Mouse (Mus musculus) forebrain, embryonic 11.5 days (tissue): ENCODE measurements around the gene Cdc14a. TPM values are rescaled to one million over a fixed set of nuclear protein-coding genes. Genes with fewer than 3 reads are reported as not detected.

Experiments used
- ATAC-seq: fragments of 200-750 bp; cut with Nextera tagmentation; replicated peaks from 2 replicates; pipeline ENCODE4 v1.8.0; 2017; ENCODE audit warnings: moderate TSS enrichment; ENCODE audit not compliant: low FRiP score
- DNase-seq: peaks from one replicate; pipeline ENCODE4 v3.0.0-alpha.2; 2017; ENCODE audit warnings: low spot score
- H3K27ac ChIP-seq: fragments of 300-500 bp; sonication (generic); 2 replicates; pipeline ENCODE4 v1.5.1; 2014; ENCODE audit warnings: low read depth, low read length
- H3K27me3 ChIP-seq: fragments of 300-500 bp; sonication (generic); 2 replicates; pipeline ENCODE4 v1.6.1; 2014; ENCODE audit warnings: mild to moderate bottlenecking, low read length, mixed read lengths; ENCODE audit not compliant: control insufficient read depth, insufficient read depth
- H3K36me3 ChIP-seq: fragments of 300-500 bp; sonication (generic); 2 replicates; pipeline ENCODE4 v1.6.1; 2014; ENCODE audit warnings: mild to moderate bottlenecking, low read length, moderate library complexity, mixed read lengths; ENCODE audit not compliant: control insufficient read depth, insufficient read depth
- H3K4me1 ChIP-seq: fragments of 300-500 bp; sonication (generic); replicated peaks from 2 replicates; pipeline ENCODE4 v1.6.1; 2014; ENCODE audit warnings: low read length, mixed read lengths; ENCODE audit not compliant: control insufficient read depth, insufficient read depth
- H3K4me2 ChIP-seq: fragments of 300-500 bp; sonication (generic); 2 replicates; pipeline ENCODE4 v1.6.1; 2014; ENCODE audit warnings: low read depth, mild to moderate bottlenecking, low read length, moderate library complexity, mixed read lengths; ENCODE audit not compliant: severe bottlenecking
- H3K4me3 ChIP-seq: fragments of 300-500 bp; sonication (generic); 2 replicates; pipeline ENCODE4 v1.5.1; 2014; ENCODE audit warnings: low read depth, low read length
- H3K9ac ChIP-seq: fragments of 300-500 bp; sonication (generic); 2 replicates; pipeline ENCODE4 v1.6.1; 2014; ENCODE audit warnings: low read length
- H3K9me3 ChIP-seq: fragments of 300-500 bp; sonication (generic); 2 replicates; pipeline ENCODE4 v1.6.1; 2016; ENCODE audit warnings: low read length, mixed read lengths; ENCODE audit not compliant: control insufficient read depth
- WGBS: fragments of 180-500 bp; shearing (Covaris S2); extraction: QIAGEN DNeasy Blood & Tissue Kit; methylation state at CpG from one replicate; pipeline ENCODE4 v1.1.7; 2014; 5-methylcytosine and 5-hydroxymethylcytosine counted together
- polyA plus RNA-seq: library from polyadenylated mRNA; unstranded; fragments of >200 nt; fragmentation: Nextera tagmentation; extraction: Ambion mirVana; gene quantifications from 2 replicates; pipeline ENCODE4 v1.2.1, GENCODE M21; 2014

Gene Cdc14a
- polyA plus RNA-seq, 1 experiment from 2014 or later, result 23.0 TPM

GRCm38 (mm10) chr3:116327616-116328004 is 96.2 kb downstream of the Cdc14a start:
- Histone ChIP-seq H3K4me1 (0 out of 2 replicates have a peak, but pooled peaks cover 2% of the 10 kb centered on the region), H3K27me3 (no peaks in the 10 kb centered on the region), H3K9ac (no peak overlapping the region), H3K27ac (no peak overlapping the region), H3K4me2 (no peak overlapping the region), H3K9me3 (no peaks in the 10 kb centered on the region), H3K36me3 (no peaks in the 10 kb centered on the region; the same call in 1 of the 2 replicates), H3K4me3 (no peak overlapping the region)
- DNase-seq, result no peak
- 0 out of 2 replicates have a peak, but pooled peaks have one; percentile 6 for ATAC-seq
- 50% methylated on average over 10 of the region's 10 CpGs for WGBS

DNA sequence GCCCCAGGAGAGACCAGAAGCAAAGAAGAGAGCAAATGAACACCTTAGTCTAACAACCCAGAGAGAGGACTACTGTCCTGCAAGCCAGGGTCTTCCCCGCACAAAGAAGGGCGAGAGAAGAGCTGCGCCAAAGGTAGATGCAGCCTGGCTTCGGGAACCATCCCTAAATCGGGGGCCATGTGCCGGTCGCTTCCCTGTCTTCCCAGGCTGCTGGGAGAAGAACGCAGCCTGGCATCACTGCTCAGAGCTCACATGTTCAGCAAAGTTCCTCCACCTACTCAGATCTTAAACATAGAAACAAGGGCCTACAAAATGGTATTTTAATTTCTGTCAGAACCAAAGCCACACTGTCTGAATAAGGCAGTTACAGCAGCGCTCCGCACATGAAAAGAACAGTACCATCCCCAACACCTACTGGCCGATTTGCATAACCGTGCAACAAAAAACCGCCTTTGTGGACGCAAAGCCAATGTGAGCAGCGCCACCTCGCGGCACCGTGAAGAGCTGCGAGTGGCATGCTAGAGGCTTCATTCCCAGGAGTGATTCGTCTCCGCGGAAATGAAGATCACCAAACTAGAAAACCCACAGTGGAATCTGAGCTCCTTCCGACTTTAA is 96.7 kb downstream of the Cdc14a start:
- Histone ChIP-seq H3K4me3 (no peak overlapping the region), H3K9ac (peak overlapping the region; percentile 47), H3K36me3 (no peaks in the 10 kb centered on the region; the same call in 1 of the 2 replicates), H3K4me2 (peak overlapping the region; percentile 41), H3K4me1 (0 out of 2 replicates have a peak, but pooled peaks cover 2% of the 10 kb centered on the region), H3K9me3 (no peaks in the 10 kb centered on the region), H3K27me3 (no peaks in the 10 kb centered on the region), H3K27ac (no peak overlapping the region)
- ATAC-seq (peak; percentile 55), DNase-seq (peak; percentile 88)
- 7% methylated on average over 23 of the region's 23 CpGs for WGBS

DNA sequence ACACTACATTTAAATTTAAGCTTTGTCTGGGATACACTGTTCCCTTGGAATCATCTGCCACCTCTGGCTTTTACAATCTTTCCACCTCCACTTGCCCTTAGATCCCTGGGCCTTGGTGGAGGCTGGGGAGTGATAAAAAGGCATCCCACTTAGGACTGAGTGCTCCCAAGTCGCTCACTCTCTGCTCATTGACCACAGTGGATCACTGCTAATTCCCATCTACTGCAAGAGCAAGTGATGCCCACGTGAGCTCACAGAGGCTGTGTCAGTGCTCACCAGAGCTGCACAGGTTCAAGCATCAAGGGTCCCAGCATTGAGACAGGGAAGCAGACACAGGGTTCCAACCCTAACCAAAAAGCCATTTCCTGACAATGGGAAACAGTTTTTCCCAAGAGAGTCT is 98.3 kb downstream of the Cdc14a start:
- Histone ChIP-seq H3K27me3 (no peaks in the 10 kb centered on the region), H3K9me3 (no peaks in the 10 kb centered on the region), H3K27ac (no peak overlapping the region), H3K36me3 (no peaks in the 10 kb centered on the region; the same call in 1 of the 2 replicates), H3K9ac (no peak overlapping the region), H3K4me1 (0 out of 2 replicates have a peak, but pooled peaks cover 2% of the 10 kb centered on the region), H3K4me2 (no peak overlapping the region), H3K4me3 (no peak overlapping the region)
- DNase-seq, result no peak
- WGBS, result 76% methylated on average over 2 of the region's 2 CpGs
- ATAC-seq, result no peak

DNA sequence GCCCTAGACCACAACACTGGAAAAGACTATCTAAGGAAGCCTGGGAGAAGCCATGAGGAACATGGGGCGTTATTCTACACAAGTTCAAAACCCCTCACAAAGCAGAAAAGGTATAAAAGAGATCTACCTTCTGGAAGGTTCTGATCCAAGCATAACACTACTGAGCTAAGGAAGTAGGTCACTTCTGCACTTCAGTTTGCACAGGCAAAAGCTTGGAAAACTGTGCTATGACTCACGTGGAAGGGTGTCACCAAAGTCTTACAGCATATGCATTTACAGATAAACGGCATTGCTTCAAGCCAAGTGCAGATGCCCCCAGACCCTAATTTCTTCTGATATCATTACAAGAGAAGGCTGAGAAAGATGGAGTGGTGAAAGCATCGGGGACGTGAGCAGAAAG is 104.1 kb downstream of the Cdc14a start:
- Histone ChIP-seq H3K27ac (no peak overlapping the region), H3K36me3 (no peaks in the 10 kb centered on the region; the same call in 1 of the 2 replicates), H3K27me3 (no peaks in the 10 kb centered on the region), H3K4me3 (no peak overlapping the region), H3K9me3 (no peaks in the 10 kb centered on the region), H3K4me2 (no peak overlapping the region), H3K4me1 (no peaks in the 10 kb centered on the region), H3K9ac (no peak overlapping the region)
- no peak for ATAC-seq
- no peak for DNase-seq
- 90% methylated on average over 5 of the region's 5 CpGs for WGBS

- Histone ChIP-seq H3K4me1 (no peaks in the 10 kb centered on the region), H3K27me3 (no peaks in the 10 kb centered on the region), H3K9ac (no peak overlapping the region), H3K4me2 (no peak overlapping the region), H3K27ac (no peak overlapping the region), H3K9me3 (no peaks in the 10 kb centered on the region), H3K4me3 (no peak overlapping the region), H3K36me3 (no peaks in the 10 kb centered on the region; the same call in 1 of the 2 replicates)
- WGBS, result 91% methylated on average over 4 of the region's 4 CpGs
- ATAC-seq (no peak), DNase-seq (no peak)
Measured at GRCm38 (mm10) chr3:116311838-116312237, 112.0 kb downstream of the Cdc14a start.

- Histone ChIP-seq H3K9ac (no peak overlapping the region), H3K36me3 (no peaks in the 10 kb centered on the region; the same call in 1 of the 2 replicates), H3K4me3 (no peak overlapping the region), H3K4me1 (no peaks in the 10 kb centered on the region), H3K27me3 (no peaks in the 10 kb centered on the region), H3K27ac (no peak overlapping the region), H3K9me3 (no peaks in the 10 kb centered on the region), H3K4me2 (no peak overlapping the region)
- 88% methylated on average over 2 of the region's 2 CpGs for WGBS
- DNase-seq (no peak), ATAC-seq (no peak)
Measured at GRCm38 (mm10) chr3:116311173-116311572, 112.7 kb downstream of the Cdc14a start.

GRCm38 (mm10) chr3:116310672-116311071 is 113.2 kb downstream of the Cdc14a start:
- DNase-seq (no peak), ATAC-seq (no peak)
- no peaks in the 10 kb centered on the region for H3K4me1 ChIP-seq
- H3K9me3 ChIP-seq, result no peaks in the 10 kb centered on the region
- H3K4me2 ChIP-seq, result no peak overlapping the region
- H3K27ac ChIP-seq, result no peak overlapping the region
- H3K9ac ChIP-seq, result no peak overlapping the region
- H3K27me3 ChIP-seq, result no peaks in the 10 kb centered on the region
- no peak overlapping the region for H3K4me3 ChIP-seq
- WGBS, result 91% methylated on average over 4 of the region's 4 CpGs
- no peaks in the 10 kb centered on the region; the same call in 1 of the 2 replicates for H3K36me3 ChIP-seq

DNA sequence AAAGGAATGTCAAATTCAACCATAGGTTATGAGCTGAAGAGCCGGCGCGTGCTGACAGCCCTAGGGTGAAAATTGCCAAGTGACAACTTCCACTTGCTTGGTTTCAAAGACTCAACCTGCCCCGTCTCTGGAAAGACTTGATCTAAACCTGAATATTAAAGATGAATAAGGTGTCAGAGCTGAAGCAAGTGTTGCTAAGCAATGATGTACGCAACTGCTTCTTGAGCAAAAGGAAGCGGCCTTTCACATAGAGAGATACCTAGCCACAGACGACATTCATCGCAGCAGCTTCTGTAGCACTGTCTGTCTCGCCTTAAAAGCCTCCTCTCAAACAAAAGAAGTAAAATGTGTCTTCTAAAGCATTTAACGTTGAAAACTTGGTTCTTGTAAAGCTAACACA is 113.8 kb downstream of the Cdc14a start:
- no peaks in the 10 kb centered on the region for H3K9me3 ChIP-seq
- no peak overlapping the region for H3K9ac ChIP-seq
- no peak overlapping the region for H3K4me2 ChIP-seq
- H3K27ac ChIP-seq, result no peak overlapping the region
- no peaks in the 10 kb centered on the region for H3K27me3 ChIP-seq
- no peaks in the 10 kb centered on the region; the same call in 1 of the 2 replicates for H3K36me3 ChIP-seq
- 94% methylated on average over 10 of the region's 10 CpGs for WGBS
- DNase-seq (no peak), ATAC-seq (no peak)
- no peak overlapping the region for H3K4me3 ChIP-seq
- no peaks in the 10 kb centered on the region for H3K4me1 ChIP-seq
